Mouse (Mus musculus) layer of hippocampus, adult 18-20 months (tissue): ENCODE results near the gene Gata1. TPM values are rescaled to one million over a fixed set of nuclear protein-coding genes. Genes with fewer than 3 reads are reported as not detected.
A peak's percentile ranks its signal among the peaks of the same experiment; 100 is the strongest.
"Not testable (repeated sequence)": the region's sequence is repeated elsewhere in the genome, so short reads cannot be mapped to it uniquely, and the experiment has no call there.

Source experiments
- DNase-seq, 2 experiments: peaks; one replicate each; pipeline ENCODE4 v3.0.0; 2022; ENCODE audit warnings: low spot score in 2 of 2
- long read RNA-seq: library from polyadenylated mRNA; stranded (forward); transcript quantifications from one replicate; pipeline ENCODE4 v2.0.0, GENCODE M21; 2021
- total RNA-seq, 2 experiments: library from RNA; stranded (reverse); gene quantifications; 2 replicates each; pipeline ENCODE4 v1.2.3; 2021

Gata1 gene
- not detected for total RNA-seq
- long read RNA-seq: 0 reads

DNA sequence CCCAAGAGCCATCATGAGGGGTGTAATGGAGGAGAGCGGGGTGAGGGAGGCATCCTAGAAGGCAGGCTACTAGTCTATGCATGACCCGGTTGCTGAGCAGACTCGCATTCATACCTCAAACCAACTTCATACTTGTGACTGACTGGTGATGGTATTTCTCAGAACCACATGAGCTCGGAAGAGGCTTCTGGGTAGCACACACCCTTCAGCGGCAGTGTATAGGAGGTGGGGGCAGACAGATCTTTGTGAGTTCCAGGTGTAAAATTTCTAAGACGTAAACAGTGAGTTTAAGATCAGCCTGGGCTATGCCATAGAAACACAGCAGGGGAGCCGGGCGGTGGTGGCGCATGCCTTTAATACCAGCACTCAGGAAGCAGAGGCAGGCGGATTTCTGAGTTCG is at the start of gene Gata1:
TSS of gene Gata1 (minus strand) at position 180 of the 400 bp plus-strand sequence.
- DNase-seq: no peak

GRCm38 (mm10) chrX:8026811-8027210 is 48.9 kb upstream of the Gata1 start:
- no peak for DNase-seq

- DNase-seq: no peak
Observed at GRCm38 (mm10) chrX:8024795-8025194, 46.9 kb upstream of the Gata1 start.

- no peak for DNase-seq
Observed at GRCm38 (mm10) chrX:8020111-8020778, 42.4 kb upstream of the Gata1 start.

DNA sequence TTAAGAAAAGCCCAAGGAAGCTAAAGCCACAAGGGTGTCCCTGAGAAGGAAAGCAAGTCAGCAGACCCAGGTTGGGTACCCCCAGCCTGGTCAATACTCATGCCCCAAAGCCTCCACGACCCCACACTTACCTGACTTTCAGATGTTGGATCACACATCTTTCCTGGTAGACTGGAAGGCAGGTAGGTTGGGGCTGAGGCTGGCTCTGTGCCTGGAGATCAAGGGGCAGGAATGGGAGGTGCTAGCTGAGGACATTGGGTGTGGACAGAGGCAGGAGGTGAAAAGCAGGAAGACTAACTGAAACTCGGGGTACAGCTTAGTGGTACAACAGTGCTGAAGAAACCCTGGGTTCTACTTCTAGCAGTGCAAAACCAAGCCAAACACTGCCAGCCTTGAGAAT is 40.4 kb upstream of the Gata1 start, which contains the start of gene Glod5:
TSS of gene Glod5 (minus strand) at position 207 of the 400 bp plus-strand sequence.
- no peak for DNase-seq

DNA sequence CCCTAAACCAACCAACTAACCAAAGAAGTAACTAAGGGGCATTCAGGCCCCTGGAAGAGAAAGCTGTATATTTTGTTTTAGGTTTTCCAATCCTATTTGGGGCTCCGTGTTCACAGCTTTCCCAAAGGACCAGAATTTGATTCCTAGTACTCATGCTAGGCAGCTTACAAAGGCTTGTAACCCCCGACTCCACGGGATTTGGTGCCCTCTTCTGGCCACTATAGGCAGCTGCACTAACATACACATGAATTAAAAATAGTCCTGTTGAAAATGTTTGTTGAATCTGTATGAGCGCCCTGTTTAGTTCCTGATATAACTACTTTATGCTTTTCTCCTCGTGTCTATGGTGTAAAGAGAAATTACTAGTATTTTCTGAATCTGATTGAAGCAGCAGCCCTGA is 39.3 kb upstream of the Gata1 start:
- DNase-seq: peak in 1 of 2 experiments; percentile 8

DNA sequence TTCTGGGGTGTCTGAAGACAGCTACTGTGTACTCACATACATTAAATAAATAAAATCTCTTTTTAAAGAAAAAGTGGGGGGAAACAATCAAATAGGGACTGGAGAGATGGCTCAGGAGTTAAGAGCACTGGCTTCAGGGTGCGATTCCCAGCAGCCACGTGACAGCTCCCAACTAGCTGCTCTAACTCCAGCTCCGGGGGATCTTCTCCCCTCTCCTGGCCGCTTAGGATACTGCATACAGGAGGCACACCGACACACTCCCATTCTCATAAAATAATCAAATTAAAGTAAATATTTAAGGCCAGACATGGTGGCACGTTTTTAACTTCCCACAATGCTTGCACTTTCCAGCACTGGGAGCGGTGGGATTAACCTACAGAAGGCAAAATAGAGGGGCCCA is 37.8 kb upstream of the Gata1 start:
- DNase-seq: not testable (repeated sequence)

DNA sequence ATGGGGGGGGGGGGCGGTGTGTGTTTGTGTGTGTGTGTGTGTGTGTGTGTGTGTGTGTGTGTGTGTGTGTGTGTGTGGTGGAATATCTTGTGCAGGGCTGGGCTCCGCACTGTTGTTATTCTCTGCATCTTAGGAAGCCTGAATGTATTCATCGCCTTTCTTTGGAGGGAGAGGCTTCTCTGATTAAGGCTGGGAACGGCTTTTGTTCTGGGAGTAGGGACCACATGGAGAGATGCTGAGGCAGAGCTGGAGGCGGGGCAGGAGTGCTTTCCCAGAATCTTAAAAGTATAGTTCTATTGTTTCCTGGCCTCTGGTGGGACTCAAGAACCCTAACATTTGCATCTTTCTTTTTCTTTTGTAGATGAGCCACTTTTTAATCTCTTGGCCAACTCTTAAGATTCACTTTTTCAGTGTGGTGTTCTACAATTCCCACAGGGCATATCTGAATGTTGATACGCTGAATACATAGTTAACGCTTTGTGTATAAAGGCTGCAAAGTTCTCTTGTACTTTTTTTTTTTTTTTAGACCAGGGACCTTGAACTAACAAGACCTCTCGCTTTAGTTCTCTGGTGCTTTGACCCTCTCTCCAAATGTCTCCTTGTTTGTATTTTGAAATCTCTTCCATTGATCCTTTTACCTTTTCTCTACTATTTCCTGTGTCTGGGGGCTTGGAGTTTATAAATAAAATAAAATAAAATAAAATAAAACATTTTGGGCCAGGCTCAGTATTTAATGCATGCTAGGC is 35.9 kb upstream of the Gata1 start:
- no peak for DNase-seq

DNA sequence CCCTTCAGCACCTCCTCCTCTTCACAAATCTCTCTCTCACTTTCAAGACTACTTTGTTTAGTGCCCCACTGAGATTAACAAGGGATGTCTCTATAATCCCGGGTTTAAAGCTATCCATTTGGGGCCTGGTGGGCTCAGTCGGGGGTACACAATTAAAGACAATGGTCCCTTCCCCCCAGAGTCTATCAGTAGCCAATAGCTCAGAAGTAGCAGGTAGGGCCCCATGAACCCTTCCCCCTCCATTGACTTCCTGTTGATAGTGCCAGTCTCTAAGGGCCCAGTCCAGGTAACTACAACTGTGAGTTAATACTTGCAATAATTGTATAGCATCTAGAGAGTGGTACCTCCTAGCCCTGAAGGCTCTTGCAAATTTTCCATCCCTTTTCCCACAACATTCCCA is 35.3 kb upstream of the Gata1 start:
- no peak for DNase-seq

DNA sequence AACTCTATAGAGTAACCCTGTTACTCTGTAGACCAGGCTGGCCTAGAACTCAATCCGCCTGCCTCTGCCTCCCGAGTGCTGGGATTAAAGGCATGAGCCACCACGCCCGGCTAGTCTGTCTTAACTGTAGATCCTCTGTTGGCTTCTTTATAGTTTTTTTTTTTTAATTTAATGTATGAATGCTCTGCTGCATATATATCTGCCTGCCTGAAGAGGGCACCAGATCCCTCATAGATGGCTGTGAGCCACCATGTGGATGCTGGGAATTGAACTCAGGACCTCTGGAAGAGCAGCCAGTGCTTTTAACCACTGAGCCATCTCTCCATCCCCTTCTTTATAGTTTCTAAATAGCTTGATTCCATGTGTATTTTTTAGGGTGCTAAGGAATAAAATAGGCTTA is 31.5 kb upstream of the Gata1 start:
- DNase-seq: not testable (repeated sequence)

DNA sequence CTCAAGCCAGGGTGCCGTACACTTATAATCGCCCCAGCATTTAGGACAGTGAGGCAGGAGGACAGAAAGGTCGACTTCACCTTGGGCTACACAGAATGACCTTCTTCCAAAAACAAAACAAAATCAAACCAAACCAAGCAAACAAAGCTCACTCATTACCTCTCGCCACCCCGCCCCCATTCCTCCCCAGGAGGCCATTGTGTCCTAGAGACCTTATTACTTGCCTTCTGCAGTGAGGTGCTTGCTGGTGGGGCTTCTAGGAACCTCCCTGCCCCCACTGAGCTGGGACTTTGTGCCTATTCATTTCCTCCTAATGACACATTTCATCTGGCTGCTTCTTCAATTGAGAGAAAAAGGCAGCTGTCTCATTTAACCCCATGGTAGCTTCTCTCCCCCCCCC is 30.7 kb upstream of the Gata1 start:
- no peak for DNase-seq

DNA sequence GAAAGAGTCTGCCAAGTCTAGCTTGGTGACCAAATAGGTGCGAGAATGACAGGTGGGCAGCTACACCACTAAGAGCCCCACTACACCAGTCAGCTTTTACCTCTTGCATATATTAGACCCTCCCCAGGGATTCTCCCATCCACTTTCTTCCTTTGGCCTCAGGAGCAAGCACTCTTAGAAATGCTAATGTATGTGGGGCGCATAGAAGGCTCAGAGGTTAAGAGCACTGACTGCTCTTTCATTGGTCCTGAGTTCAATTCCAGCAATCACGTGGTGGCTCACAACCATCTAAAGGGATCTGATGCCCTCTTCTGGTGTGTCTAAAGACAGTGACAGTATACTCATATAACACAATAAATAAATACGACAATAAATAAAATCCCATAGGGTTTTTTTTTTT is 25.1 kb upstream of the Gata1 start:
- no peak for DNase-seq

- no peak for DNase-seq
Observed at GRCm38 (mm10) chrX:8002001-8002400, 24.1 kb upstream of the Gata1 start.

DNA sequence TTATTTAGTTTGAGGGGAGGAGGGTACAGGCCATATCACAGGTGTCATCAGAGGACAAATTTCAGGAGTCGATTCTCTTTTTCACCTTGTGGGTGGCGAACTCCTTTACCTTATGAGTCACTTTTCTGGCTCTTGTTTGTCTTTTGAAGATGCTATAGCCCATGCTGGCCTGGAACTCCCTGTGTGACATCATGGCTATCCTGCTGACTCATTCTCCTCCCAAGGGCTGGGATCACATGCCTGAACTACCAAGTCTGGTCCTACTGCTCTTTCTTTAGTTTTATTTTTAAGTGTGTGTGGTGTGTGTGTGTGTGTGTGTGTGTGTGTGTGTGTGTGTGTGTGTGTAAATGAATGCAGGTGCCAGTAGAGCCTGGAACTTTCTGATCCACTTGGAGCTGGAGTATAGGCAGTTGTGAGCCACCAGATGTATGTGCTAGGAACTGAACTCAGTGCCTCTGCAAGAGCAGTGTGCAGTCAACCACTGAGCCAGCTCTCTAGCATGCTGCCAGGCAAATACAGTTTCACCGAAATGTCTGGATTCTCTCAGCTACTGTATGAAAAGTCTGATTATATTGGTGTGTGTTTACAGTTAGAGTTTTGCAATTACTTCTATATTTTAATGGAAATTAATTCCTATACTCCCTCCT is 22.8 kb upstream of the Gata1 start:
- no peak for DNase-seq

DNA sequence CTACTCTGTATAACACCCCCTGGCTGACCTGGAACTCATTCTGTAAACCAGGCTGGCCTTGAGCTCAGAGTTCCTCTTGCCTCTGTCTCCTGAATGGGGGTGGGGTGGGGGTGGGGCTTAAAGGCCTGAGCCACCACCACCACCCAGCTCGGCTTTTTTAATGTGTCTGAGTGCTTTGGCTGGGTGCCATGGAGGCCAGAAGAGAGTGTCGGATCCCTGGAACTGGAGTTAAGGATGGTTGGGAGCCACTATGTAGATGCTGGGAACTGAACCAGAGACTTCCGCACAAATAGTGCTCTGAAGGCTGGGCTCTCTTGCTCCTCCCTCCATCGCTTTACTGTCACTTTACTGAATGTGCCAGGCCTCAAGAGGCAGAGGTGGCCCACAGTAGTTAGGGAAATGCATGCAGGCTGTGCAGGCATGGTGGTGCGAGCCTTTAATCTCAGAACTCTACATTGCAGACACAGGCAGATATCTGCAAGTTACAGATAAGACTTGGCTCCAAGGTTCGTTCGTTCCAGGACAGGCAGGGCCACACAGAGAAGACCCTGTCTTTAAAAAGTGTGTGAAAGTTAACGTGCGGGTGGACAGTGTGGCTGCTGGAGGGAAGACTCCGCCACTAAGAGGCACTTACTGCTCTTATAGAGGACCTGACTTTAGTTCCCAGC is 15.3 kb upstream of the Gata1 start:
- no peak for DNase-seq

- no peak for DNase-seq
Observed at GRCm38 (mm10) chrX:7992379-7993067, 14.7 kb upstream of the Gata1 start.

- DNase-seq: no peak
Observed at GRCm38 (mm10) chrX:7981368-7981767, 3.5 kb upstream of the Gata1 start.

DNA sequence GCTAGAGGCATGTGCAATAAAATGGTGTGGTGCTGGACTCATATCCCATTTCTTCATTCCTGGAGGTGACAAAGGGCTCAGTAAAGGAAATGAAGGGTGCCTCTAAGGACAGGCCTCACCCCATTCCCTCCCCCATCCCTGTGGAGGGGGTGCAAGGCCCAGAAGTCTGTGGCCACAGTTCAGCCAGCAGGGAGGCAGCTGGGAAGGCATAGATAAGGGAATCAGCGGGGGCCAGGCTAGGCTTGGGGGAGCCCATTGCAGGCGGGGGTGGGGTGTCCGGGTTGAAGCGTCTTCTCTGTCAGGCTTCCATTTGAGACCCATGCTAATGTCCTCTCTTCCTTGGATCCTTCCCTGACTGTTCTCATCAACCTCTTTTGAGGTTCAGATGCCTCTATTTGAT is 6.6 kb downstream of the Gata1 start:
- no peak for DNase-seq

GRCm38 (mm10) chrX:7968899-7969298 is 9.0 kb downstream of the Gata1 start:
- no peak for DNase-seq

DNA sequence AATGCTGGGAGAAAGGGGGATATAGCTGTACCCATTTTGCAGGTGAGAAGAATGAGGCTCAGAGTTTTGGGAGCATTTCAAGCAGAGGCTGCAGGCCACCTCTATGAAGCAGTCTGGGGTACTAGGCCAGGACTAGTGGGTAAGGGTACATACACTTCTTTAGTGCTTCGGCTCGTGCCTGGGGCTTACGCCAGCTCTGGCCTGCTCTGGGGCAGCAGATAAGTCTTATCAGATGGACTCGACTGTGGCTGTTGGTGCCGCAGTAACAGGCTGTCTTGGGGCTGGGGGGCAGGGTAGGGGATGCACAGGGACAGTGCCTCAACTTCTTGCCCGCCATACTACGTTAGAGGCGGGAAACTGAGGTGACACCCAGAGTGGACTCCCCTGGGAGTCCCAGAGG is 9.6 kb downstream of the Gata1 start:
- DNase-seq: no peak

- DNase-seq: no peak
Observed at GRCm38 (mm10) chrX:7967596-7968201, 10.2 kb downstream of the Gata1 start.
